Mouse (Mus musculus) layer of hippocampus, adult 6 months (tissue): ENCODE results near the gene Cacybp. TPM values are rescaled to one million over a fixed set of nuclear protein-coding genes. Genes with fewer than 3 reads are reported as not detected.

Experiments used
- long read RNA-seq, 2 experiments: library from polyadenylated mRNA; unstranded; transcript quantifications; one replicate each; pipeline ENCODE4 v2.0.0; 2019 to 2020
- polyA plus RNA-seq: library from polyadenylated mRNA; unstranded; fragments of <200 nt; fragmentation: Nextera tagmentation; gene quantifications from 2 replicates; pipeline ENCODE4 v1.2.3, GENCODE M21; 2021

Gene Cacybp
- 189 and 208 TPM in 2 replicates for polyA plus RNA-seq
- long read RNA-seq, experiment 1, transcript Cacybp-201 (6 exons, 2,098 nt) = major isoform, 190 of 286 reads
- long read RNA-seq, experiment 1, partial matches to known transcripts = 88 of 286 reads
- long read RNA-seq, experiment 1, other reads (novel, unspliced or antisense) = 7 of 286 reads
- long read RNA-seq, experiment 2, transcript Cacybp-201 (6 exons, 2,098 nt) = major isoform, 833 of 854 reads
- long read RNA-seq, experiment 2, partial matches to known transcripts = 5 of 854 reads
- long read RNA-seq, experiment 2, other reads (novel, unspliced or antisense) = 16 of 854 reads

GRCm38 (mm10) chr1:160212703-160213669 lies at the start of gene Cacybp:
Cacybp (minus strand) TSS chr1:160212875.

GRCm38 (mm10) chr1:160194529-160195336 lies 17.9 kb downstream of the Cacybp start, which contains the start of gene Mrps14:
Mrps14 (plus strand) TSS chr1:160195215.

GRCm38 (mm10) chr1:160153480-160153879 lies 59.2 kb downstream of the Cacybp start, which contains the start of gene Tnn:
Tnn (minus strand) TSS chr1:160153580.

Other genes with a start within 250 kb of the Cacybp start
- 2.6 and 4.6 TPM in 2 replicates for gene 4930523C07Rik, start 168.5 kb downstream of the Cacybp start, polyA plus RNA-seq
- not detected in 2 replicates for gene Tnn, start 59.3 kb downstream of the Cacybp start, polyA plus RNA-seq
- gene Mrps14, start 17.7 kb downstream of the Cacybp start, polyA plus RNA-seq = 303 and 345 TPM in 2 replicates